Mouse (Mus musculus): ENCODE measurements around the gene Pnpla6.

The Pnpla6 gene

GRCm38 (mm10) chr8:3507979-3508754, 7.0 kb upstream of the Pnpla6 start:
- no peak for DNase-seq (ENCODE audit: low spot score)

DNA sequence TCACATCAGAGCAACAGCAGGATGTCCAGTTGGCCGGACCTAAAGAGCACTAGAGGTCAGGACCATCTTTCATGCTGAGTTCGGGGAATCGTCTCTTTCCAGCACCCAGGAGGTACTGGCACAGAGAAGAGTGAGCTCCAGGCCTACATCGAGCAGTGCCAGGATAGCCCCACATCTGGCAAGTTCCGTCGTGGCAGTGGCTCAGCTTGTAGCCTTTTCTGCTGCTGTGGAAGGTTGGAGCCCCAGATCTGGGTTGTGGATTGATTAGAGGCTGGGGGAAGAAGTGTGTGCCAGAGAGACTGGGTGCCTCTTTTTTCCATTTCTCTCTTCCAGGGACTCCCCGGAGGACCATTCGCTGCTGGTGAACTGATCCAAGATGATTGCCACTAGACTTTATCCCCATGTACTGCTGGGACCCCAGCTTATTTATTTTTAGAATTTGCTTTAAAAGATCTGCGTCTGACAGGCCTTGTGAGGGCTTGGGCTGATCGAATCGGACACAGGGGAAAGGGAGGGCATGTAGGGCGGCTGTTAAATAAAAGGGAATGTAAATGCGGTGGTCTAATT, 420 bp upstream of the Pnpla6 start:
- DNase-seq (ENCODE audit: low spot score) = no peak

DNA sequence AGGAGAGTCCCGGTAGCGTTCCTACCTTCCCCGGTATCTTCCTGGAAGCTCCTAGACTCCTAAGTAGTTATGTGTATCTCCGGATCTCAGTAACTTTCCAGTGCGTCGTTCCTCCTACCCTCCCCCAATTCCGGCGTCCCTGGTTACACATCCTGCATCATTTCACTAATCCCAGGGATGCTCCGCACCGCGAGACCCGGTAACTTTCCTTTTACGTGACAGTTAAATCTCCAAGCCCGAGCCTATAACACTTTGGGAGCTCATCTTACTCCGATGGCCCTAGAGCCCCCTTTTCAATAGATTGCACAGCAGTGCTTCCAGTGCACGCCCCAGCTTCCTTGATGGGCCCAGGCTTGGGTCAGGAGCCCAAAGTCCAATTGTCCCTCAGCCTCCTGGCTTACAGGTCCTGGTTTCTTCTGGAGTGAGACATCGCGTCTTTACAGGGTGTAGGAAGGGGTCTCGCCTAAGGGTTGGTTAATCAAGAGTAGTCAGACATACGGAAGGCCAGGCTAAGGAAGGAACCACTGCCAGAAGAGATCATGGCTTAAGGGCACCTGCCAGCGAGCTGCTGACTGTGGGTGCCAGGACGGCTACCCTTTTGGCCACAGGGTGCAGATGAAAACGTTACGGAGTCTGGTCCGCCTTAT, 710 bp downstream of the Pnpla6 start:
- DNase-seq (ENCODE audit: low spot score) = peak; percentile 73

GRCm38 (mm10) chr8:3516450-3517116, 1.4 kb downstream of the Pnpla6 start:
- DNase-seq (ENCODE audit: low spot score) = peak; percentile 93

GRCm38 (mm10) chr8:3517117-3517495, 1.9 kb downstream of the Pnpla6 start:
- no peak for DNase-seq (ENCODE audit: low spot score)

DNA sequence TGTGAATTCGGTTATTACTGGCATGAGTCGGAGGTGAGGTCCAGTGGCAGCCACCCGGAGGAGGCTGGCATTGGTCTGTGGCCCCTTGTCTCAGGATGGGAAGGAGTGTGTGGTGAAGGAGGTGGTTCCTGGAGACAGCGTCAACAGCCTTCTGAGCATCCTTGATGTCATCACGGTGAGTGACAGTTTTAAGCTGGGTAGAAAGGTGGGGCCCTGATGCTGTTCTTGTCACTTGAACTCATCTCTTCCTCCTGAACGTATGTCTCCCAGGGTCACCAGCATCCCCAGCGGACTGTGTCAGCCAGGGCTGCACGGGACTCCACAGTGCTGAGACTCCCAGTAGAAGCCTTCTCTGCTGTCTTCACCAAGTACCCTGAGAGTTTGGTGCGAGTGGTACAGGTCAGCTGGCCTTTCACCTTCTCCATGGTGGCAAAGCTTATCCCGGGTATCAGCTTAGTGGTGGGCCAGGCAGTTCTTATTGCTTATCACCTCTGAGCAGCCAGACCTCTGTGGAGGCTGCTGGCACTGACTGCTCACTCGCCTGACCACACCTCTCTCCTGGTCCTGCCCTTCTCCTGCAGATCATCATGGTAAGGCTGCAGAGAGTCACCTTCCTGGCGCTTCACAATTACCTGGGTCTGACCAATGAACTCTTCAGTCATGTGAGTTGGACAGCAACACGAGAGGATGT, 7.0 kb downstream of the Pnpla6 start:
- DNase-seq (ENCODE audit: low spot score) = no peak

GRCm38 (mm10) chr8:3530816-3531215, 15.6 kb downstream of the Pnpla6 start:
- no peak for DNase-seq (ENCODE audit: low spot score)

GRCm38 (mm10) chr8:3531936-3532335, 16.8 kb downstream of the Pnpla6 start:
- no peak for DNase-seq (ENCODE audit: low spot score)

- DNase-seq (ENCODE audit: low spot score) = no peak
These were observed 21.1 kb downstream of the Pnpla6 start for GRCm38 (mm10) chr8:3536053-3536841.

DNA sequence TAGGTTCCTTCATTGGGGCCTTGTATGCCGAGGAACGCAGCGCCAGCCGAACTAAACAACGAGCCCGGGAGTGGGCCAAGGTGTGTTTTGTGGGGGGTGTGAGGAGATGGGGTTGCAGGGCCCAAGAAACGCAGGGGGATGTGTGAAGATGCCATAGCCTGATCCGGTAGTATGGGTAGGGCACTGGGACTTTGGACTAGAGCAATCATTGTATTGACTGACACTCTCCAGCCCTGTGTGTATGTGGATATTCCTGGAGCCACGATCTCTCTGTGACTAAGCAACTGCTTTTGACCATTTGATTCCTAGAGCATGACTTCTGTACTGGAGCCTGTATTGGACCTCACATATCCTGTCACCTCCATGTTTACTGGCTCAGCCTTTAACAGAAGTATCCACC, 21.8 kb downstream of the Pnpla6 start:
- DNase-seq (ENCODE audit: low spot score) = no peak

GRCm38 (mm10) chr8:3537666-3538065, 22.5 kb downstream of the Pnpla6 start:
- no peak for DNase-seq (ENCODE audit: low spot score)

DNA sequence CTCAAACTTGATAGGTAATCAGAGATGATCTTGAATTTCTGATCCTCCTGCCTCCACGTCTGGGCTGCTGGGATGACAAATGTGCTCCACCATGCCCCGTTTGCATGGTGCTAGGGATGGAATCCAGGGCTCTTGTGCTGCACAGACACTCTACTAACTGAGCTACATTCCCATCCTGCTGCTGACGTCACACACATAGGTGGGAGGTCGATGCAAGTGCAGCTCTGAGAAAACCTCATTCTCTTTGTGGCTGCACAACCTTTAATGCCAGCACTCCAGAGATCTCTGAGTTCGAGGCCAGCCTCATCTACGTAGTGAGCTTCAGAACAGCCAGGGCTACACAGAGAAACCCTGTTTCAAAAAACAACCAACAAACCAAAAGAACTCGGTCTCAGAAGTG, 24.0 kb downstream of the Pnpla6 start:
- DNase-seq (ENCODE audit: low spot score) = no peak

- DNase-seq (ENCODE audit: low spot score) = no peak
These were observed 24.9 kb downstream of the Pnpla6 start for GRCm38 (mm10) chr8:3540076-3540475.

- no peak for DNase-seq (ENCODE audit: low spot score)
These were observed 31.3 kb downstream of the Pnpla6 start for GRCm38 (mm10) chr8:3546511-3546910.

DNA sequence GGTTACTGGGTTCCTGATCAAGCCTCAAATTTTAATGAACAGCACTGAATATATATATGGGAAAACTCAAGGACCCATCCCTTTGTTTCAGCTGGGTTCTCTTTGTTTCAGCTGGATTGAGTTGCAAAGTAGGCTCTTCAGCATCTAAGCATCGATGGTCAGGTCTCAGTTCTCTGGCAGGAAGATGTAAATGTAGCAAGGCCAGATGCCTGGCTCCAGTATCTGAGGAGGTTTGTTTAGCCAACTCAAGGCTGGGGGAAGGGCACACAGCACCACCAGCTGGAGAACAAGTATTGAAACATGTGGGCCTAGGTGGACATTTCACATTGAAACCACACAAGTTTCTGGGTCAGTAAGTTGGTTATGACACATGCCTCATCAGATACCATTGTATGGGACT, 37.1 kb downstream of the Pnpla6 start:
- DNase-seq (ENCODE audit: low spot score) = no peak

DNA sequence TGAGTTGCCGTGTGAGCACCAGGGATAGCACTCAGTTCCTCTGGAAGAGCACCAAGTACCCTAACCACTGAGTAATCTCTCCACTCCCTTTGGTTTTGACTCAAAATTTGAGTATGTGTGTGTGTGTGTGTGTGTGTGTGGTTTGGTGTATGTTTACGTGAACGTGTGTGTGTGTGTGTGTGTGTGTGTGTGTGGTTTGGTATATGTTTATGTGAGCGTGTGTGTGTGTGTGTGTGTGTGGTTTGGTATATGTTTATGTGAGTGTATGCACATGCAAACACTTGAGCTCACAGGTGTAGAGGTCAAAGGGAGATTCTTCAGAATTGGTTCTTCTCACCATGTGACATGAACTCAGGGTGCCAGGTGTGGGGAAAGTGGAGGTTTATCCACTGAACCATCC, 40.9 kb downstream of the Pnpla6 start:
- DNase-seq (ENCODE audit: low spot score) = no peak

DNA sequence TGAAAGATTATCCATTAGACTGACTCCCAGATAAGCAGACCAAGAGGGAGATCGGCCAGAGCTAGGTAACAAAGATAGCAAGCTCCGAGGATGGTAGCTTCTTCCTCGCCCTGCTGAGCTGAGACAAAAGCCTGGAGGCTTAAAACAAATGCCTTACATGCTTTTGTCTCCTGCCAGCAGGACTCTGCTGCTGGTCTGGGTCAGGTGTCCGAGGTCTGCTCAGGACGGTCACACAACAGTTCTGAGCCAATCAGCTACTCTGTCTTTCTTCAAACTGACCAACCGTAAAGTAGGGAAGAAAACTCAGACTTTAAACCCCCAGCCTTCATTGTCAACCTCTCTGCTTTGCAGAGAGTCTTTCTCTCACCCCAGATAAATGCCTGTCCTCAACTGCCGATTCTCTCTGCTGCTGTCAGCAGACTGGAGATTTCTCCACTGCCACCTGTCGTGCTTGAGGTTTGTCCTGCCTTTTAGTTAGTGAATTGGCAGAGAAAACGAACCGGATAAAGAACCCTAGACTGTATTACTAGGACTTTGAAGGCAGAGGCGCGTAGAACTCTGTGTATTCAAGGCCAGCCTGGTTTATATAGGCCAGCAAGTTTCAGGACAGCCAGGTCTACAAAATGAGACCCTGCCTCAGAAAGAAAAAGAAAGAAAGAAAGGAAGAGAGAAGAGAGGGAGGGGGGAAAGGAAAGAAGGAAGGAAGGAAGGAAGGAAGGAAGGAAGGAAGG, 52.6 kb downstream of the Pnpla6 start, which contains the start of gene C330021F23Rik:
C330021F23Rik (plus strand) TSS at position 350 of the 731 bp plus-strand sequence.
- no peak for DNase-seq (ENCODE audit: low spot score)

GRCm38 (mm10) chr8:3568378-3568777, 53.2 kb downstream of the Pnpla6 start:
- DNase-seq (ENCODE audit: low spot score) = no peak

GRCm38 (mm10) chr8:3569784-3570183, 54.6 kb downstream of the Pnpla6 start:
- DNase-seq (ENCODE audit: low spot score) = no peak

DNA sequence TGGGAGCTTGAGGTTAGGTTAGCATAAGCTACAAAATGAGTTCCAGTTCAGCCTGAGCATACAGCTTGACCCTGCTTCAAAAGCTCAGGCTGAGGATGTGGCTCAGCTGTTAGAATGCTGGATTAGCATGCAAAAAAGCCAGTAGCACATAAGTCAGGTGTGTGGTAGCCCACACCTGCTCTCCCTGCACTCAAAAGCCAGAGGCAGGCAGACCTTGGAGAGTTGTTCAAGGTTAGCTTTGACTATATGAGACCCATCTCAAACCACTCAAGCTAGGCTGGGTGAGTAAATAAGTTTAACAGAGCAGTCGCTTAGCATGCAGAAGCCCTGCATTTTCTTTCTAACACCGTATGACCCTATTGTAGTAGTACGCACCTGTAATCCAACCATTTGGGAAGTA, 59.4 kb downstream of the Pnpla6 start:
- DNase-seq (ENCODE audit: low spot score) = no peak
